Mouse (Mus musculus) ES-Bruce4 (cell line): ENCODE data around the gene Sgcd. TPM values are rescaled to one million over a fixed set of nuclear protein-coding genes. Genes with fewer than 3 reads are reported as not detected.

ENCODE experiments used
- H3K27ac ChIP-seq: 2 replicates; pipeline ENCODE4 v1.5.1; 2012; ENCODE audit warnings: low read length, inconsistent platforms; ENCODE audit not compliant: insufficient read depth
- H3K27me3 ChIP-seq: 2 replicates; pipeline ENCODE4 v1.6.1; 2012; ENCODE audit warnings: mild to moderate bottlenecking, low read length, inconsistent platforms; ENCODE audit not compliant: control insufficient read depth, poor library complexity, insufficient read depth, severe bottlenecking
- H3K36me3 ChIP-seq: 2 replicates; pipeline ENCODE4 v1.6.1; 2012; ENCODE audit warnings: inconsistent platforms, mild to moderate bottlenecking, low read length, moderate library complexity; ENCODE audit not compliant: control insufficient read depth, poor library complexity, insufficient read depth, severe bottlenecking
- H3K4me1 ChIP-seq: one replicate; pipeline ENCODE4 v1.8.1; 2011; ENCODE audit warnings: low read length; ENCODE audit not compliant: control insufficient read depth, insufficient read depth
- H3K4me3 ChIP-seq: 2 replicates; pipeline ENCODE4 v1.5.1; 2011; ENCODE audit warnings: low read depth, mild to moderate bottlenecking, low read length
- H3K9ac ChIP-seq: 2 replicates; pipeline ENCODE4 v1.6.1; 2012; ENCODE audit warnings: low read depth, mild to moderate bottlenecking, inconsistent platforms; ENCODE audit not compliant: poor library complexity, severe bottlenecking
- H3K9me3 ChIP-seq: replicated peaks from 2 replicates; pipeline ENCODE4 v1.6.1; 2012; ENCODE audit warnings: mild to moderate bottlenecking, low read length, inconsistent platforms; ENCODE audit not compliant: control insufficient read depth, poor library complexity, insufficient read depth, severe bottlenecking
- CTCF ChIP-seq: IDR thresholded peaks from one replicate; pipeline ENCODE4 v1.8.1; 2011; ENCODE audit warnings: low read depth, low read length
- EP300 ChIP-seq: IDR thresholded peaks from 2 replicates; pipeline ENCODE4 v1.6.1; 2011; ENCODE audit warnings: low read depth, low read length; ENCODE audit not compliant: insufficient read depth
- POLR2A ChIP-seq: IDR thresholded peaks from one replicate; pipeline ENCODE4 v1.8.1; 2011; ENCODE audit warnings: low read length; ENCODE audit not compliant: insufficient read depth
- polyA plus RNA-seq: library from polyadenylated mRNA; stranded (reverse); fragments of >200 nt; gene quantifications from 2 replicates; pipeline ENCODE4 v1.2.4, GENCODE M21; 2011; ENCODE audit warnings: low read depth; ENCODE audit not compliant: missing spikeins, insufficient read depth, insufficient read length

Sgcd gene
- polyA plus RNA-seq, 1 experiment, result 0.42 TPM

DNA sequence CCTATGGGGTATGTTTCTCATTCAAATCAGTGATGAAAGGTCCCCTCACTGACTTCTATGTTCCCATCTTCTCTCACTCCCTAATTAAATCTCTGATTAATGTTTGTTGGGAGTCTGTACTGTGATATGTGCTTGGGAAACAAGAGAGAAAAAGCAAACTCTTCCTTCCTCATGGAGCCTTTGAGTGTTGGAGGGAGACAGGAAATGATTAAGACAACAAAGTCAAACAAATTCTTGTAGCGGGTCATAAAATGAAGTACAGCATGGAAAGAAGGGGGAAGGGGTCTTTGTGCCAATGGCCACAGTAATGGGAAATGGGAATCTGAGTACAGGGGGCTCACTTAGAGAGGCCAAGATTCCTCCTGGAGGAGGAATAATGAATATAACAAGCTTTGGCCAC is 1063.8 kb downstream of the Sgcd start:
- TF ChIP-seq EP300 (no peak), POLR2A (no peak), CTCF (no peak)
- no peaks in the 10 kb centered on the region for H3K4me1 ChIP-seq
- no peak overlapping the region for H3K4me3 ChIP-seq
- no peaks in the 10 kb centered on the region for H3K9me3 ChIP-seq
- no peaks in the 10 kb centered on the region; the same call in 1 of the 2 replicates for H3K36me3 ChIP-seq
- H3K27ac ChIP-seq, result no peak overlapping the region
- no peaks in the 10 kb centered on the region for H3K27me3 ChIP-seq
- no peak overlapping the region for H3K9ac ChIP-seq

DNA sequence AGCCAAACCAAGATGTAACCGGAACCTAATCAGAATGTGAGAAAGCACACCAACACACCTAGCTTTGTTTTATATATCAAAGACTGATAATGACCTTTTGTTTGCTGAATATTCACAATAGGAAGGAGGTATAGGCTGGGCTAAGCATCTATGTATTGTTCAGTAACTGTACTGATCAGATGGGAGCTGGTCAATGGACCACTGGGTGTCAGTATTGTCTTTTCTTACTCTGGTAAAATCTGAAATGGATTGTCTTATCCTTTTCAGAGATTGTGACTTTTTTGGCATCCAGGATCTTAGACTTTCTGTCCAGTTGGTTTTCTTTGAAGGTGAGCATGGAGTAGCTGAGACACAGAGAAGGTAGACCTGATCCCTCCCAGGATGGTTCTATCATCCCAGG is 1068.5 kb downstream of the Sgcd start:
- Histone ChIP-seq H3K36me3 (no peaks in the 10 kb centered on the region), H3K4me1 (no peaks in the 10 kb centered on the region), H3K27me3 (no peaks in the 10 kb centered on the region), H3K4me3 (no peak overlapping the region), H3K9ac (no peak overlapping the region), H3K27ac (no peak overlapping the region), H3K9me3 (no peaks in the 10 kb centered on the region)
- TF ChIP-seq POLR2A (no peak), EP300 (no peak), CTCF (no peak)

DNA sequence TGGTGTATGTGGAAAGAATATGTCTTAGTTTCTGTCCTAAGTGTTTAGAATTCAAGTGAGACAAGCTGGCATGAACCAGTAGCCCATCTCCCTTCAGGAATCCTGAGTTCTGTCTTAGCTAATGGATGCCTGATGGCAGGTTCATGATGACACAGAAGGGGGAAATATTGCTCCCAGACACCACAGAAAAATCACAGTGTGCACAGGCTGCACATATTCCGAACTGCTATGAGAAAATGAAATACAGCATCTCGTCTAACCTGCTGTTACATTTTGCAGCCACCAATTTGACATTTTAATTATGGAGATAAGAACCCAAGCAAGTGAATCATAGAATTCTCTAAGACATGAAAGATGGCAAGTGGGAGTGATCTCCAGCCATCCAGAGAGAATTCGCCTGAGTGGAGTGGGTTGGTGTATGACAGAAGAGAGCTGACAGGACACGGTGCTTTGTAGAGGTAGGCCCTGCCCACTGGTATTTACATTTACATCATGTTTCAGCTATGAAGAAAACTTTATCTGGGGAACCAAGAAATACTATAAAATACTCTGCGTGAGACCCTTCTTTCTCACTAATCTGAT is 1076.0 kb downstream of the Sgcd start:
- no peaks in the 10 kb centered on the region for H3K27me3 ChIP-seq
- H3K9ac ChIP-seq, result no peak overlapping the region
- no peaks in the 10 kb centered on the region for H3K4me1 ChIP-seq
- no peak overlapping the region for H3K4me3 ChIP-seq
- H3K27ac ChIP-seq, result no peak overlapping the region
- H3K9me3 ChIP-seq, result no peaks in the 10 kb centered on the region
- no peaks in the 10 kb centered on the region for H3K36me3 ChIP-seq
- TF ChIP-seq CTCF, result no peak
- TF ChIP-seq EP300, result no peak
- no peak for TF ChIP-seq POLR2A

DNA sequence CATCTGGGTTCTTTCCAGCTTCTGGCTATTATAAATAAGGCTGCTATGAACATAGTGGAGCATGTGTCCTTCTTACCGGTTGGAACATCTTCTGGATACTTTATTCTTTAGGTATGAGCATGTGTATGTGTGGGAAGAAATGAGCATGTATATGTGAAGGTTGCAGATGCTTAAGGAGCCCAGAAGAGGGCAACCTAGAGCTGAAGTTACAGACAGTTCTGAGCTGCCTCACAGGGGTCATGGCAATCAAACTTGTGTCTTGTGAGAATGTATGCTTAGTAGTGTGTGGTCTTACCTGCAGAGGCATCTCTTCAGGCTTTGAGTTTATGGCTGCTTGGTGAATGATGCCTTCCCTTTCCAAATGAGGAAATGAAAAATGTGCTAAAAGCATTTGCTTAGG is 1084.5 kb downstream of the Sgcd start:
- Histone ChIP-seq H3K9me3 (no peaks in the 10 kb centered on the region), H3K27ac (no peak overlapping the region), H3K36me3 (no peaks in the 10 kb centered on the region), H3K27me3 (no peaks in the 10 kb centered on the region), H3K9ac (no peak overlapping the region), H3K4me3 (no peak overlapping the region), H3K4me1 (no peaks in the 10 kb centered on the region)
- no peak for TF ChIP-seq POLR2A
- no peak for TF ChIP-seq CTCF
- no peak for TF ChIP-seq EP300

DNA sequence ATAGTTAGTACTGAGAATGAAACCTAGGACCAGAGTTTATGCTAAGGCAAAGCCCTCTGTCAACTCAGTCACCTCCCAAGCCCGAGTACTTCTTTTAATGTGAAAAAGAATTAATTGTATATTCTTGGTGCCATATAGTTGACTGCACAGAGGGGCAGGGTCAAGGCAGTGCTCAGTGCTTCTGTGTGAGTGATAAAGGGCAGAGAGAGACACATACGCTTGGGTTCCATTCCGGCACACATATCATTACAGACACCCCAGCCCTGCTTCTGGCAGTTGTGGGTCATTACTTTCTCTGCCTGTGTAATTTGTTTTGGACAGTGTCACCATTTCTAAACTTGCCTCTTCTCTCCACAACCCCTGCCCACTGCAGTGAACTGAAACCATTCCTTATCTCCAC is 1099.7 kb downstream of the Sgcd start:
- H3K4me1 ChIP-seq, result no peaks in the 10 kb centered on the region
- H3K9ac ChIP-seq, result no peak overlapping the region
- H3K9me3 ChIP-seq, result no peaks in the 10 kb centered on the region
- no peaks in the 10 kb centered on the region for H3K27me3 ChIP-seq
- H3K36me3 ChIP-seq, result no peaks in the 10 kb centered on the region
- TF ChIP-seq EP300 (no peak), POLR2A (no peak)
- no peak overlapping the region for H3K27ac ChIP-seq
- no peak overlapping the region for H3K4me3 ChIP-seq

DNA sequence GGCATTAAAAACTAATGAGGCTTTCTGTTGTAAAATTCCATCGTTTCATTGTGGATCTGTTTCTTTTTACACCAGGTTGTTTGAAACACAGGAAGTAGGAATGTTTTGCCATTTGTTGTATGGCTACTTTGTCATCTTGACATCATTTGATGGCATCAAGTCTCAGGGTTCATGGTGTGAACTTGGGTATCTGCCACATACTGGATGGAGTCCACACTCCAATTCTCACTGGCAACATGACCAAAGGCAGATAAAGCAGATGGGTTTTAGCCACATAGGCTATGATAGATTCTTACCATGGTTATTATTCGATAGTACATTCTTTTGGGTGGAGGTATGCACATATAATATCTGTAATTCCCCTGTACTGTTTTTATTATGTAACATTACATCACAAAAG is 1106.3 kb downstream of the Sgcd start:
- H3K4me1 ChIP-seq, result no peaks in the 10 kb centered on the region
- H3K27ac ChIP-seq, result no peak overlapping the region
- no peaks in the 10 kb centered on the region for H3K9me3 ChIP-seq
- H3K27me3 ChIP-seq, result no peaks in the 10 kb centered on the region
- no peaks in the 10 kb centered on the region for H3K36me3 ChIP-seq
- TF ChIP-seq POLR2A (no peak), CTCF (no peak), EP300 (no peak)
- H3K9ac ChIP-seq, result no peak overlapping the region
- no peak overlapping the region for H3K4me3 ChIP-seq
